Mouse (Mus musculus) cerebellum, adult 2 months (tissue): ENCODE data around the gene Slc4a4.

Experiments used
- CTCF ChIP-seq: fragments of 200-500 bp; IDR thresholded peaks from 2 replicates; pipeline ENCODE4 v1.5.1; 2011; ENCODE audit warnings: low read depth, mild to moderate bottlenecking, control low read depth, low read length, moderate library complexity, borderline replicate concordance; ENCODE audit not compliant: insufficient read depth
- POLR2A ChIP-seq: fragments of 200-500 bp; IDR thresholded peaks from 2 replicates; pipeline ENCODE4 v1.6.1; 2011; ENCODE audit warnings: low read length, control low read depth, borderline replicate concordance; ENCODE audit not compliant: insufficient read depth

GRCm38 (mm10) chr5:88890146-88890545 lies 3.5 kb downstream of the Slc4a4 start:
- TF ChIP-seq POLR2A (no peak), CTCF (no peak)
